Mouse (Mus musculus) stomach, postnatal 0 days (tissue): ENCODE measurements around the gene Nmur1. TPM values are rescaled to one million over a fixed set of nuclear protein-coding genes. Genes with fewer than 3 reads are reported as not detected.

ENCODE experiments used
- ATAC-seq: fragments of 200-750 bp; cut with Nextera tagmentation; 2 replicates; pipeline ENCODE4 v1.8.0; 2017; ENCODE audit not compliant: low FRiP score, low TSS enrichment
- DNase-seq: peaks from one replicate; pipeline ENCODE4 v3.0.0-alpha.2; 2016; ENCODE audit warnings: low spot score
- H3K27ac ChIP-seq: fragments of 300-500 bp; sonication (generic); replicated peaks from 2 replicates; pipeline ENCODE4 v1.5.1; 2014; ENCODE audit warnings: mild to moderate bottlenecking, control low read depth
- H3K27me3 ChIP-seq: fragments of 300-500 bp; sonication (generic); 2 replicates; pipeline ENCODE4 v1.6.1; 2014; ENCODE audit warnings: low read length; ENCODE audit not compliant: control insufficient read depth, insufficient read depth
- H3K36me3 ChIP-seq: fragments of 300-500 bp; sonication (generic); 2 replicates; pipeline ENCODE4 v1.6.1; 2014; ENCODE audit warnings: low read length, mixed read lengths; ENCODE audit not compliant: control insufficient read depth, insufficient read depth
- H3K4me1 ChIP-seq: fragments of 300-500 bp; sonication (generic); replicated peaks from 2 replicates; pipeline ENCODE4 v1.6.1; 2014; ENCODE audit warnings: antibody characterized with exemption; ENCODE audit not compliant: control insufficient read depth, insufficient read depth
- H3K4me2 ChIP-seq: fragments of 300-500 bp; sonication (generic); replicated peaks from 2 replicates; pipeline ENCODE4 v1.6.1; 2014; ENCODE audit warnings: low read depth, mild to moderate bottlenecking, control low read depth, moderate library complexity
- H3K4me3 ChIP-seq: fragments of 300-500 bp; sonication (generic); 2 replicates; pipeline ENCODE4 v1.5.1; 2014; ENCODE audit warnings: low read depth, low read length, control low read depth
- H3K9ac ChIP-seq: fragments of 300-500 bp; sonication (generic); 2 replicates; pipeline ENCODE4 v1.6.1; 2014; ENCODE audit warnings: mild to moderate bottlenecking, low read length, control low read depth, mixed read lengths
- H3K9me3 ChIP-seq: fragments of 300-500 bp; sonication (generic); 2 replicates; pipeline ENCODE4 v1.6.1; 2016; ENCODE audit warnings: low read length; ENCODE audit not compliant: control insufficient read depth
- CTCF ChIP-seq: IDR thresholded peaks from 2 replicates; pipeline ENCODE4 v1.5.1; 2016; ENCODE audit warnings: antibody characterized with exemption, low read depth, mild to moderate bottlenecking, moderate library complexity
- EP300 ChIP-seq: optimal IDR thresholded peaks from 2 replicates; pipeline ENCODE3; 2016; ENCODE audit warnings: antibody characterized with exemption
- WGBS: fragments of 180-500 bp; shearing (Covaris S2); extraction: QIAGEN DNeasy Blood & Tissue Kit; methylation state at CpG from one replicate; pipeline ENCODE4 v1.1.7; 2014; 5-methylcytosine and 5-hydroxymethylcytosine counted together
- polyA plus RNA-seq: library from polyadenylated mRNA; unstranded; fragments of >200 nt; fragmentation: Nextera tagmentation; extraction: Ambion mirVana; gene quantifications from 2 replicates; pipeline ENCODE4 v1.2.1, GENCODE M21; 2015

Gene Nmur1
- polyA plus RNA-seq, 1 experiment from 2014 or later, result 0.56 TPM

- WGBS, result 43% methylated on average over 10 of the region's 10 CpGs
These were observed 54.0 kb downstream of the Nmur1 start for GRCm38 (mm10) chr1:86371997-86372396.

GRCm38 (mm10) chr1:86368086-86368485 is 57.9 kb downstream of the Nmur1 start:
- Histone ChIP-seq H3K36me3 (no peaks in the 10 kb centered on the region), H3K4me2 (no peak overlapping the region)
- ATAC-seq, result no peak

More at GRCm38 (mm10) chr1:86371997-86372396, 54.0 kb downstream of the Nmur1 start:
- TF ChIP-seq CTCF (peak; percentile 93), EP300 (no peak)
- Histone ChIP-seq H3K27ac (no peak overlapping the region), H3K4me2 (no peak overlapping the region), H3K27me3 (no peaks in the 10 kb centered on the region), H3K9me3 (no peaks in the 10 kb centered on the region), H3K36me3 (no peaks in the 10 kb centered on the region), H3K4me3 (no peak overlapping the region), H3K9ac (no peak overlapping the region), H3K4me1 (no peaks in the 10 kb centered on the region)
- ATAC-seq, result peak; percentile 40
- peak; percentile 58 for DNase-seq

GRCm38 (mm10) chr1:86363671-86364070 is 62.4 kb downstream of the Nmur1 start:
- no peak overlapping the region for H3K27ac ChIP-seq
- H3K9me3 ChIP-seq, result no peaks in the 10 kb centered on the region
- TF ChIP-seq EP300 (no peak), CTCF (peak; percentile 66)
- WGBS, result 20% methylated on average over 6 of the region's 6 CpGs
- no peak overlapping the region for H3K4me2 ChIP-seq
- H3K9ac ChIP-seq, result no peak overlapping the region
- ATAC-seq (no peak), DNase-seq (no peak)
- H3K4me1 ChIP-seq, result no peaks in the 10 kb centered on the region
- H3K27me3 ChIP-seq, result no peaks in the 10 kb centered on the region
- no peak overlapping the region for H3K4me3 ChIP-seq
- H3K36me3 ChIP-seq, result no peaks in the 10 kb centered on the region

More at GRCm38 (mm10) chr1:86368086-86368485, 57.9 kb downstream of the Nmur1 start:
- Histone ChIP-seq H3K27ac (no peak overlapping the region), H3K9ac (no peak overlapping the region), H3K4me1 (no peaks in the 10 kb centered on the region), H3K27me3 (no peaks in the 10 kb centered on the region), H3K9me3 (no peaks in the 10 kb centered on the region), H3K4me3 (no peak overlapping the region)
- WGBS, result 76% methylated on average over 4 of the region's 4 CpGs
- DNase-seq, result no peak
- TF ChIP-seq CTCF (no peak), EP300 (no peak)

DNA sequence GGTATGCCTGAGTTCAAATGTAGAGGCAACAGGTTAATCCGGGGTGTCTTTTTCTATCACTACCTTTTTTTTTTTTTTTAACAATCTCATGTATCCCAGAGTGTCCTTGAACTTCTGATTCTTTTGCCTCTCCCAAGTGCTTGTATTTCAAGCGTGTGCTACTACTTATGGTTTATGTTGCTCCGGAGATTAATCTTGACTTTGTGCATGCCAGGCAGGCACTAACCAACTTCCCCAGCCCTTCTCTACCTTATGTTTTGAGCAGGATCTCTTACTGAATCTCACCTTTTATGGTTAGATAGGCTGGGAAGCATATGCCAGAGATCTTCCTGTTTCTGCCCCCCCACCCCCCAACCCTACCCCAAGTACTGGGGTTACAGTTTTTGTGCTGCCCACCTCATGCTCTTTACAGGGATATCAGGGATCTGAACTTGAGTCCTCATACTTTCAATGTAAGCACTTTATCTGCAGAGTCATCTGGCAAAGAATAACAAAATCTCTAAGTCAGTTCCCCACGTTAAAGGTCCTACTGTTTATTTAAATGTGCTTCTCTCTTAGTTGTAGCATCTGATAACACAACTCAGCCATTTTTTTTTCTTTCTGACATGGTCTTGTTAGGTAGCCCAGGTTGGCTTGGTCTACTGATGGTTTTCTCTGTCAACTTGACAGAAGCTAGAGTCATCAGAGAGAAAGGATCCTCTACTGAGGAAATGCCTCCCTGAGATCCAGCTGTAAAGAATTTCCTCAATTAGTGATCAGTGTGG is 64.0 kb downstream of the Nmur1 start:
- DNase-seq (no peak), ATAC-seq (no peak)
- 78% methylated on average over 4 of the region's 4 CpGs for WGBS
- Histone ChIP-seq H3K4me2 (no peak overlapping the region), H3K27ac (no peak overlapping the region), H3K9ac (no peak overlapping the region), H3K4me1 (no peaks in the 10 kb centered on the region), H3K4me3 (no peak overlapping the region), H3K27me3 (no peaks in the 10 kb centered on the region), H3K9me3 (no peaks in the 10 kb centered on the region), H3K36me3 (no peaks in the 10 kb centered on the region)
- no peak for TF ChIP-seq EP300
- no peak for TF ChIP-seq CTCF

GRCm38 (mm10) chr1:86360441-86360840 is 65.6 kb downstream of the Nmur1 start:
- H3K4me3 ChIP-seq, result peak overlapping the region; percentile 84
- ATAC-seq, result no peak
- WGBS, result 15% methylated on average over 12 of the region's 12 CpGs
- no peaks in the 10 kb centered on the region for H3K9me3 ChIP-seq
- no peaks in the 10 kb centered on the region for H3K27me3 ChIP-seq
- no peak for TF ChIP-seq CTCF
- TF ChIP-seq EP300, result no peak
- DNase-seq, result no peak
- H3K4me1 ChIP-seq, result no peaks in the 10 kb centered on the region
- H3K4me2 ChIP-seq, result peak overlapping the region; percentile 58
- H3K27ac ChIP-seq, result peak overlapping the region; percentile 84; the same call in 1 of the 2 replicates
- H3K9ac ChIP-seq, result peak overlapping the region; percentile 82
- H3K36me3 ChIP-seq, result no peaks in the 10 kb centered on the region

- WGBS, result under 1% methylated on average over 26 of the region's 26 CpGs
- peak overlapping the region; percentile 82 for H3K9ac ChIP-seq
- peak overlapping the region; percentile 84 for H3K27ac ChIP-seq
- DNase-seq, result no peak
- no peaks in the 10 kb centered on the region for H3K27me3 ChIP-seq
- peaks cover 6% of the 10 kb centered on the region; the same call in 1 of the 2 replicates for H3K36me3 ChIP-seq
- H3K4me3 ChIP-seq, result peak overlapping the region; percentile 84
- H3K4me1 ChIP-seq, result no peaks in the 10 kb centered on the region
- H3K9me3 ChIP-seq, result no peaks in the 10 kb centered on the region
- ATAC-seq, result peak; percentile 23; the same call in 1 of the 2 replicates
- H3K4me2 ChIP-seq, result peak overlapping the region; percentile 58
- TF ChIP-seq CTCF, result no peak
- no peak for TF ChIP-seq EP300
These were observed 66.2 kb downstream of the Nmur1 start for GRCm38 (mm10) chr1:86359798-86360179.
